Mouse (Mus musculus): ENCODE measurements at regions not wholly inside any gene's neighbourhood (a gene's known extent, or its start where the extent isn't known, plus 50 kb on each side); places are given as distances from the start of the nearest gene placed in this dataset.

DNA sequence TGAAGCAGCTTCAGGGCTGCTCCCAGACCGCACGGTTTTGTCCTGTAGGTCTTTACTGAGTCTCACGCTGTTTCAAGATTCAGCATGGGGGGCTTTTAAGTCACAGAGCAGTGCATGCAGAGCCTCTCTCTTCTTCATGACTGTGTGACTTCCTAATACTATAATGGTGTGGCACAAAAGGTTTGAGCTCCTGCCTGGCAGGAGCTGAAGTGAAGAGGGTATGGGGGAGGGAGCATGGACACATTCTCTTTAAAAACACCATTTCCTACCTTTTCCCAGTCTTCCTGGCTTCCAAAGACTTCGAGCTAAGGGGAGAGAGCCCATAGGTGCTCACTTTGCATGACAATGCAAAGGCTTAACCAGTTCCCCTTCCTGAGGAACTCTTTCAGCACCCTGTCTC is 934.9 kb upstream of the Gm5150 start:
- no peak for ATAC-seq (ENCODE audit: low FRiP score, low read depth)
- no peak overlapping the region for H3K27ac ChIP-seq (replicated peaks; ENCODE audit: low read depth, low read length)
- H3K4me2 ChIP-seq (replicated peaks; ENCODE audit: low read depth, low read length, severe bottlenecking): no peak overlapping the region
- no peak for DNase-seq (ENCODE audit: low spot score)
- H3K9me3 ChIP-seq (ENCODE audit: control insufficient read depth, low read length): no peaks in the 10 kb centered on the region
- no peak for TF ChIP-seq POLR2A (IDR thresholded peaks at IDR 0.05; ENCODE audit: borderline replicate concordance, extremely low read depth, insufficient read depth, insufficient read length)
- no peak overlapping the region for H3K9ac ChIP-seq (ENCODE audit: low read depth, low read length, severe bottlenecking)
- H3K27me3 ChIP-seq (ENCODE audit: control insufficient read depth, insufficient read depth, low read length): no peaks in the 10 kb centered on the region
- H3K4me1 ChIP-seq (ENCODE audit: control insufficient read depth, insufficient read depth, low read length): no peaks in the 10 kb centered on the region
- no peaks in the 10 kb centered on the region for H3K36me3 ChIP-seq (ENCODE audit: control insufficient read depth, insufficient read depth, low read length)
- no peak overlapping the region for H3K4me3 ChIP-seq (replicated peaks; ENCODE audit: low read length)
- 13% methylated on average over 4 of the region's 4 CpGs for WGBS

GRCm38 (mm10) chr3:16939533-16939932 is 933.3 kb upstream of the Gm5150 start:
- no peaks in the 10 kb centered on the region for H3K27me3 ChIP-seq (ENCODE audit: control insufficient read depth, insufficient read depth, low read length)
- no peak overlapping the region for H3K4me3 ChIP-seq (replicated peaks; ENCODE audit: low read length)
- 69% methylated on average over 6 of the region's 6 CpGs for WGBS
- no peaks in the 10 kb centered on the region for H3K4me1 ChIP-seq (ENCODE audit: control insufficient read depth, insufficient read depth, low read length)
- no peak overlapping the region for H3K4me2 ChIP-seq (replicated peaks; ENCODE audit: low read depth, low read length, severe bottlenecking)
- no peaks in the 10 kb centered on the region for H3K36me3 ChIP-seq (ENCODE audit: control insufficient read depth, insufficient read depth, low read length)
- no peak for DNase-seq (ENCODE audit: low spot score)
- no peak overlapping the region for H3K9ac ChIP-seq (ENCODE audit: low read depth, low read length, severe bottlenecking)
- H3K27ac ChIP-seq (replicated peaks; ENCODE audit: low read depth, low read length): no peak overlapping the region
- ATAC-seq (ENCODE audit: low FRiP score, low read depth): no peak
- H3K9me3 ChIP-seq (ENCODE audit: control insufficient read depth, low read length): no peaks in the 10 kb centered on the region
- no peak for TF ChIP-seq POLR2A (IDR thresholded peaks at IDR 0.05; ENCODE audit: borderline replicate concordance, extremely low read depth, insufficient read depth, insufficient read length)

- no peaks in the 10 kb centered on the region for H3K4me1 ChIP-seq (ENCODE audit: control insufficient read depth, insufficient read depth, low read length)
- no peak for DNase-seq (ENCODE audit: low spot score)
- ATAC-seq (ENCODE audit: low FRiP score, low read depth): no peak
- H3K9ac ChIP-seq (ENCODE audit: low read depth, low read length, severe bottlenecking): no peak overlapping the region
- no peaks in the 10 kb centered on the region for H3K9me3 ChIP-seq (ENCODE audit: control insufficient read depth, low read length)
- no peaks in the 10 kb centered on the region for H3K27me3 ChIP-seq (ENCODE audit: control insufficient read depth, insufficient read depth, low read length)
- no peak overlapping the region for H3K4me2 ChIP-seq (replicated peaks; ENCODE audit: low read depth, low read length, severe bottlenecking)
- WGBS: 78% methylated on average over 5 of the region's 5 CpGs
- no peak for TF ChIP-seq POLR2A (IDR thresholded peaks at IDR 0.05; ENCODE audit: borderline replicate concordance, extremely low read depth, insufficient read depth, insufficient read length)
- no peaks in the 10 kb centered on the region for H3K36me3 ChIP-seq (ENCODE audit: control insufficient read depth, insufficient read depth, low read length)
- no peak overlapping the region for H3K4me3 ChIP-seq (replicated peaks; ENCODE audit: low read length)
- no peak overlapping the region for H3K27ac ChIP-seq (replicated peaks; ENCODE audit: low read depth, low read length)
Observed at GRCm38 (mm10) chr3:16939127-16939526, 932.9 kb upstream of the Gm5150 start.

DNA sequence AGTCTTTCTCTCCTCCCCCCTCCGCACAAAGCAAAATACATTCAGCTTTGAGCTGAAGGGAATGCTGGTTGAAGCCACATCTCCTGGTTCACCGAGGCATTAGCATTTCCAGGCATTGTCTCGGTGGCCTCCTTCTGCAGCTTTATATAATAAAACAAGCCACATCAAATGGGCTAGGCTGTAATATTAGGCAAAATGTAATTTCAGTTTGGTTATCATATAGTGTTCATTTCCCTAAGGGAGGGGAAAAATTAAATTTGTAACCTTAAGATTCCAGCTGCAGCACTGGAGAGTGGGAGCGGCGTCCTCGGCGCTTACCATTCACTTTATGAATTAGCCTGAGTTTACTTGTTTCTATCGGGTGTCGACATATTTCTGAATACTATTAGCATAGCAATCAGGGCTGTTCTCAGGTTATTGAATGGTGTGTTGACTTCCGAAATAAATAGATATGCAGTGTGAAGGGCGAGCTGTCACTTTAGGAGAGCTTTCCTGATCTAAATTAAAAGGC is 932.3 kb upstream of the Gm5150 start:
- 62% methylated on average over 11 of the region's 11 CpGs for WGBS
- Histone ChIP-seq H3K9me3 (ENCODE audit: control insufficient read depth, low read length) (no peaks in the 10 kb centered on the region), H3K4me3 (replicated peaks; ENCODE audit: low read length) (no peak overlapping the region), H3K9ac (ENCODE audit: low read depth, low read length, severe bottlenecking) (no peak overlapping the region), H3K27me3 (ENCODE audit: control insufficient read depth, insufficient read depth, low read length) (no peaks in the 10 kb centered on the region), H3K4me2 (replicated peaks; ENCODE audit: low read depth, low read length, severe bottlenecking) (no peak overlapping the region), H3K4me1 (ENCODE audit: control insufficient read depth, insufficient read depth, low read length) (no peaks in the 10 kb centered on the region), H3K27ac (replicated peaks; ENCODE audit: low read depth, low read length) (no peak overlapping the region), H3K36me3 (ENCODE audit: control insufficient read depth, insufficient read depth, low read length) (no peaks in the 10 kb centered on the region)
- no peak for TF ChIP-seq POLR2A (IDR thresholded peaks at IDR 0.05; ENCODE audit: borderline replicate concordance, extremely low read depth, insufficient read depth, insufficient read length)
- ATAC-seq (ENCODE audit: low FRiP score, low read depth) (no peak), DNase-seq (ENCODE audit: low spot score) (no peak)

DNA sequence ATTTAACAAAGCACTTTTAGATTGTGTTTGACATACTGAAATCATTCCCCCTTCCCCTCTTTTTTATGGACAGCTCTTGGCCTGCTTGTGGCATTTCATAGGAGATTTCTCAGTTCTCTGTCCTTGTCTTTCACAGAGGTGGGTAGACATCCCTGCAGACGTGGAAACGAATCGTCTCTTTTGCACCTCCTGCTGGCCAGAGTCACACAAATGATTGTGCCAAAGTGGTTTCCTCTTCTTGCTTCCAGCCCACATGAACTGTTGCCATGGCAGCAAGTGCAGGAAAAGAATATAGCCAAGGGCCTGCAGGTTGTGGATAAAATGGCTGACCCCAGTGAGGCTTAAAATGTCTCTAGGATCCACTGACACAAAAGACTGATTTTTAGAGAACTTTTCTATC is 924.1 kb upstream of the Gm5150 start:
- Histone ChIP-seq H3K27ac (replicated peaks; ENCODE audit: low read depth, low read length) (no peak overlapping the region), H3K9ac (ENCODE audit: low read depth, low read length, severe bottlenecking) (no peak overlapping the region), H3K4me2 (replicated peaks; ENCODE audit: low read depth, low read length, severe bottlenecking) (no peak overlapping the region), H3K4me1 (ENCODE audit: control insufficient read depth, insufficient read depth, low read length) (no peaks in the 10 kb centered on the region), H3K27me3 (ENCODE audit: control insufficient read depth, insufficient read depth, low read length) (no peaks in the 10 kb centered on the region), H3K9me3 (ENCODE audit: control insufficient read depth, low read length) (no peaks in the 10 kb centered on the region), H3K36me3 (ENCODE audit: control insufficient read depth, insufficient read depth, low read length) (no peaks in the 10 kb centered on the region), H3K4me3 (replicated peaks; ENCODE audit: low read length) (no peak overlapping the region)
- no peak for TF ChIP-seq POLR2A (IDR thresholded peaks at IDR 0.05; ENCODE audit: borderline replicate concordance, extremely low read depth, insufficient read depth, insufficient read length)
- 50% methylated on average over 3 of the region's 3 CpGs for WGBS
- ATAC-seq (ENCODE audit: low FRiP score, low read depth) (no peak), DNase-seq (ENCODE audit: low spot score) (no peak)

GRCm38 (mm10) chr3:16929846-16930245 is 923.6 kb upstream of the Gm5150 start:
- DNase-seq (ENCODE audit: low spot score) (no peak), ATAC-seq (ENCODE audit: low FRiP score, low read depth) (no peak)
- Histone ChIP-seq H3K9ac (ENCODE audit: low read depth, low read length, severe bottlenecking) (no peak overlapping the region), H3K9me3 (ENCODE audit: control insufficient read depth, low read length) (no peaks in the 10 kb centered on the region), H3K36me3 (ENCODE audit: control insufficient read depth, insufficient read depth, low read length) (no peaks in the 10 kb centered on the region), H3K4me1 (ENCODE audit: control insufficient read depth, insufficient read depth, low read length) (no peaks in the 10 kb centered on the region), H3K4me2 (replicated peaks; ENCODE audit: low read depth, low read length, severe bottlenecking) (no peak overlapping the region), H3K27ac (replicated peaks; ENCODE audit: low read depth, low read length) (no peak overlapping the region), H3K27me3 (ENCODE audit: control insufficient read depth, insufficient read depth, low read length) (no peaks in the 10 kb centered on the region), H3K4me3 (replicated peaks; ENCODE audit: low read length) (no peak overlapping the region)
- TF ChIP-seq POLR2A (IDR thresholded peaks at IDR 0.05; ENCODE audit: borderline replicate concordance, extremely low read depth, insufficient read depth, insufficient read length): no peak
- 81% methylated on average over 1 of the region's 1 CpGs for WGBS

All from limb, embryonic 14.5 days (tissue).